Comparison of ENCODE assay signal across 8 mouse cellular contexts in the genomic region with DNA sequence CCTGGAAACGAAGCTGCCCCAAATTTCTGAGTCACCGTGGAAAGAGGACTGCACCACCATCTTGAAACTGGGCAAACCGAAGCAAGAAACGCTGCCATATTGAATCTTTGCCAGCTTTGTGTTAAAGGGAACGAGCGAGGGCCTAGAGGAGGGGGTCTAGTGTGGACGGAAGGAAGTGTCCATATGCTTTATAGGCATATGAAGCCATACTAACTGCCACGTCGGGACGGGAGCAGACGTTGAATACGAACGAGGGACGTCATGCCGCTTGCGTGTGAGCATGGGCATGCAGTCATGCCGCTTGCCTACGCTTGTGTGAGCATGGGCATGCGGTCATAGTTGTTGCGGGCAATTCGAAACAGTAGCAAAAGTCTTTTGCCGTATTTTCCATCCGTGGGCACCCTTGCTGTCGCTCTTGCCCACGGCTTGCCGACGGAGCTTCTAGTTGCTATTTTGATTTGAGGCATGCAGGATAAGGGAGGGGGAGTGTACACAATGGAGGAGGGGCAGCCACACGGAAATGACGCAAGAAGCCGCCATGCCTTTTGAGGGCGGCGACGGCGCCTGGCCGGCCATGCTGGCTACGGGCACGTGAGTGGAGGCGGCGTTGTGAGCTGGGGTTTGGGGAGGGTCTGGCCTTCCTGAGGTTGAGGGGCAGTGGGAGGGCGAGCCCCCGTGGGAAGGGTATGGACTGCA. TPM values are rescaled to one million over a fixed set of nuclear protein-coding genes. Genes with fewer than 3 reads are reported as not detected.
DNase-seq lines count a peak whose midpoint lies in the region; ATAC-seq and TF ChIP-seq lines count a peak whose summit lies in the region.

No protein-coding gene starts in this region.

- H3K27ac ChIP-seq in heart, embryonic 11.5 days (ENCODE audit: low read depth, low read length) = peak overlapping the region; percentile 97
- H3K27ac ChIP-seq in kidney, embryonic 16.5 days (ENCODE audit: low read length) = peak overlapping the region; percentile 99
- H3K27ac ChIP-seq in liver, embryonic 11.5 days (ENCODE audit: low read depth, low read length) = peak overlapping the region; percentile 95
- peak overlapping the region; percentile 99 for H3K27ac ChIP-seq in stomach, embryonic 14.5 days (ENCODE audit: low read length)

- H3K9me3 ChIP-seq in erythroblast, embryonic 14.5 days (ENCODE audit: control insufficient read depth, low read length) = no peaks in the 10 kb centered on the region
- H3K9me3 ChIP-seq in heart, embryonic 11.5 days (replicated peaks; ENCODE audit: control insufficient read depth, low read length) = no peaks in the 10 kb centered on the region
- no peaks in the 10 kb centered on the region for H3K9me3 ChIP-seq in kidney, embryonic 16.5 days (ENCODE audit: low read length)
- H3K9me3 ChIP-seq in liver, embryonic 11.5 days (ENCODE audit: control insufficient read depth, low read length) = no peaks in the 10 kb centered on the region
- no peaks in the 10 kb centered on the region for H3K9me3 ChIP-seq in stomach, embryonic 14.5 days (ENCODE audit: control insufficient read depth, low read depth, low read length)

- peaks cover 71% of the 10 kb centered on the region for H3K4me1 ChIP-seq in erythroblast, embryonic 14.5 days (ENCODE audit: control insufficient read depth)
- H3K4me1 ChIP-seq in heart, embryonic 11.5 days (ENCODE audit: control insufficient read depth, insufficient read depth, low read length) = peaks cover 23% of the 10 kb centered on the region
- peaks cover 38% of the 10 kb centered on the region for H3K4me1 ChIP-seq in kidney, embryonic 16.5 days (ENCODE audit: insufficient read depth, low read length)
- H3K4me1 ChIP-seq in liver, embryonic 11.5 days (replicated peaks; ENCODE audit: control insufficient read depth, insufficient read depth, low read length) = peaks cover 27% of the 10 kb centered on the region
- peaks cover 33% of the 10 kb centered on the region for H3K4me1 ChIP-seq in stomach, embryonic 14.5 days (ENCODE audit: control insufficient read depth, insufficient read depth, low read length)

- WGBS in heart, embryonic 11.5 days (ENCODE audit: insufficient replicate concordance) = under 1% methylated on average over 41 of the region's 41 CpGs
- WGBS in kidney, embryonic 16.5 days = under 1% methylated on average over 40 of the region's 41 CpGs
- under 1% methylated on average over 41 of the region's 41 CpGs for WGBS in liver, embryonic 11.5 days
- under 1% methylated on average over 41 of the region's 41 CpGs for WGBS in stomach, embryonic 14.5 days

- peak; percentile 67 for ATAC-seq in heart, embryonic 11.5 days (replicated peaks; ENCODE audit: insufficient number of reproducible peaks, low FRiP score, low TSS enrichment)
- ATAC-seq in kidney, embryonic 16.5 days (ENCODE audit: low FRiP score, low TSS enrichment) = peak; percentile 63
- ATAC-seq in liver, embryonic 11.5 days (replicated peaks; ENCODE audit: low FRiP score) = peak; percentile 62
- peak; percentile 63 for ATAC-seq in stomach, embryonic 14.5 days (ENCODE audit: insufficient number of reproducible peaks, insufficient read depth, low FRiP score, low read depth)

- peak overlapping the region; percentile 76 for H3K4me3 ChIP-seq in erythroblast, embryonic 14.5 days (replicated peaks)
- H3K4me3 ChIP-seq in heart, embryonic 11.5 days (ENCODE audit: low read depth, low read length) = peak overlapping the region; percentile 87
- peak overlapping the region; percentile 81 for H3K4me3 ChIP-seq in kidney, embryonic 16.5 days (ENCODE audit: low read length)
- peak overlapping the region; percentile 89 for H3K4me3 ChIP-seq in liver, embryonic 11.5 days (ENCODE audit: low read depth, low read length)
- peak overlapping the region; percentile 73 for H3K4me3 ChIP-seq in stomach, embryonic 14.5 days (ENCODE audit: low read depth, low read length)

- peak overlapping the region; percentile 96 for H3K4me2 ChIP-seq in heart, embryonic 11.5 days
- H3K4me2 ChIP-seq in kidney, embryonic 16.5 days (replicated peaks; ENCODE audit: low read depth, low read length) = peak overlapping the region; percentile 85
- peak overlapping the region; percentile 87 for H3K4me2 ChIP-seq in liver, embryonic 11.5 days
- H3K4me2 ChIP-seq in stomach, embryonic 14.5 days (replicated peaks; ENCODE audit: low read depth, low read length) = peak overlapping the region; percentile 94

- H3K36me3 ChIP-seq in erythroblast, embryonic 14.5 days (ENCODE audit: control insufficient read depth) = peaks cover 59% of the 10 kb centered on the region
- H3K36me3 ChIP-seq in heart, embryonic 11.5 days (ENCODE audit: control insufficient read depth, insufficient read depth, low read length) = peaks cover 13% of the 10 kb centered on the region; the same call in 1 of the 2 replicates
- peaks cover 39% of the 10 kb centered on the region for H3K36me3 ChIP-seq in kidney, embryonic 16.5 days (ENCODE audit: insufficient read depth, low read length)
- H3K36me3 ChIP-seq in liver, embryonic 11.5 days (ENCODE audit: control insufficient read depth, insufficient read depth, low read length) = peaks cover 23% of the 10 kb centered on the region; the same call in 1 of the 2 replicates
- peaks cover 33% of the 10 kb centered on the region for H3K36me3 ChIP-seq in stomach, embryonic 14.5 days (ENCODE audit: control insufficient read depth, insufficient read depth, low read length)

- no peak for TF ChIP-seq CTCF in brain, embryonic 14.5 days (IDR thresholded peaks at IDR 0.05; ENCODE audit: borderline replicate concordance, extremely low read depth, insufficient read depth, insufficient read length)

- H3K9ac ChIP-seq in heart, embryonic 11.5 days (ENCODE audit: low read depth, low read length) = peak overlapping the region; percentile 93
- peak overlapping the region; percentile 93 for H3K9ac ChIP-seq in kidney, embryonic 16.5 days (replicated peaks; ENCODE audit: low read length)
- H3K9ac ChIP-seq in liver, embryonic 11.5 days (ENCODE audit: low read depth, low read length) = peak overlapping the region; percentile 96
- H3K9ac ChIP-seq in stomach, embryonic 14.5 days (replicated peaks; ENCODE audit: low read depth, low read length) = peak overlapping the region; percentile 80

- DNase-seq in B cell, adult 2 months = peak; percentile 88
- DNase-seq in brain, embryonic 14.5 days (ENCODE audit: low read depth) = peak; percentile 98
- DNase-seq in liver, embryonic 11.5 days (ENCODE audit: low spot score) = peak; percentile 88
- DNase-seq in naive thymus-derived CD4-positive, alpha-beta T cell, adult 2 months (ENCODE audit: low read depth) = peak; percentile 96

- 0 out of 2 replicates have a peak, but pooled peaks have one; percentile 26 for TF ChIP-seq POLR2A in brain, embryonic 14.5 days (IDR thresholded peaks at IDR 0.05; ENCODE audit: borderline replicate concordance, extremely low read depth, insufficient read depth, insufficient read length, poor library complexity, severe bottlenecking)

- no peaks in the 10 kb centered on the region for H3K27me3 ChIP-seq in erythroblast, embryonic 14.5 days (ENCODE audit: control insufficient read depth)
- no peaks in the 10 kb centered on the region for H3K27me3 ChIP-seq in heart, embryonic 11.5 days (ENCODE audit: control insufficient read depth, insufficient read depth, low read length)
- no peaks in the 10 kb centered on the region for H3K27me3 ChIP-seq in kidney, embryonic 16.5 days (ENCODE audit: insufficient read depth, low read length)
- no peaks in the 10 kb centered on the region for H3K27me3 ChIP-seq in liver, embryonic 11.5 days (replicated peaks; ENCODE audit: control insufficient read depth, insufficient read depth, low read length)
- H3K27me3 ChIP-seq in stomach, embryonic 14.5 days (ENCODE audit: control insufficient read depth, insufficient read depth, low read length) = no peaks in the 10 kb centered on the region

RNA-seq across cellular contexts. Expression of a gene that starts 0.7 kb away (rescaled TPM):
- polyA plus RNA-seq in brain, embryonic 14.5 days (2012; rRNA removed) = 96.8 and 124 TPM in 2 replicates
- polyA plus RNA-seq in erythroblast, embryonic 14.5 days (2012) = 7.7 and 10.0 TPM in 2 replicates
- 48.2 and 49.2 TPM in 2 replicates for polyA plus RNA-seq in heart, embryonic 11.5 days (2014; fragmentation: Nextera tagmentation; extraction: Ambion mirVana)
- polyA plus RNA-seq in kidney, embryonic 16.5 days (2015; fragmentation: Nextera tagmentation; extraction: Ambion mirVana) = 93.9 and 94.9 TPM in 2 replicates
- polyA plus RNA-seq in liver, embryonic 11.5 days (2014; fragmentation: Nextera tagmentation; extraction: Ambion mirVana) = 50.5 and 53.3 TPM in 2 replicates
- polyA plus RNA-seq in stomach, embryonic 14.5 days (2014; fragmentation: Nextera tagmentation; extraction: Ambion mirVana) = 64.6 and 71.8 TPM in 2 replicates

RNA-seq across cellular contexts. Expression of a gene that starts 0.8 kb away (rescaled TPM):
- polyA plus RNA-seq in brain, embryonic 14.5 days (2012; rRNA removed) = 141 and 160 TPM in 2 replicates
- 33.5 and 36.8 TPM in 2 replicates for polyA plus RNA-seq in erythroblast, embryonic 14.5 days (2012)
- 38.6 and 53.9 TPM in 2 replicates for polyA plus RNA-seq in heart, embryonic 11.5 days (2014; fragmentation: Nextera tagmentation; extraction: Ambion mirVana)
- 117 and 126 TPM in 2 replicates for polyA plus RNA-seq in kidney, embryonic 16.5 days (2015; fragmentation: Nextera tagmentation; extraction: Ambion mirVana)
- polyA plus RNA-seq in liver, embryonic 11.5 days (2014; fragmentation: Nextera tagmentation; extraction: Ambion mirVana) = 46.5 and 53.9 TPM in 2 replicates
- polyA plus RNA-seq in stomach, embryonic 14.5 days (2014; fragmentation: Nextera tagmentation; extraction: Ambion mirVana) = 43.6 and 54.9 TPM in 2 replicates

RNA-seq across cellular contexts. Expression of a gene that starts 7.4 kb away (rescaled TPM):
- polyA plus RNA-seq in brain, embryonic 14.5 days (2012; rRNA removed) = 33.1 and 42.3 TPM in 2 replicates
- polyA plus RNA-seq in erythroblast, embryonic 14.5 days (2012) = 4.5 and 5.5 TPM in 2 replicates
- polyA plus RNA-seq in heart, embryonic 11.5 days (2014; fragmentation: Nextera tagmentation; extraction: Ambion mirVana) = 18.9 and 19.2 TPM in 2 replicates
- polyA plus RNA-seq in kidney, embryonic 16.5 days (2015; fragmentation: Nextera tagmentation; extraction: Ambion mirVana) = 38.7 and 40.4 TPM in 2 replicates
- polyA plus RNA-seq in liver, embryonic 11.5 days (2014; fragmentation: Nextera tagmentation; extraction: Ambion mirVana) = 30.9 and 32.5 TPM in 2 replicates
- 25.7 and 30.0 TPM in 2 replicates for polyA plus RNA-seq in stomach, embryonic 14.5 days (2014; fragmentation: Nextera tagmentation; extraction: Ambion mirVana)

RNA-seq across cellular contexts. Expression of a gene that starts 20.0 kb away (rescaled TPM):
- polyA plus RNA-seq in brain, embryonic 14.5 days (2012; rRNA removed) = 927 and 1,026 TPM in 2 replicates
- 7.3 and 8.9 TPM in 2 replicates for polyA plus RNA-seq in erythroblast, embryonic 14.5 days (2012)
- polyA plus RNA-seq in heart, embryonic 11.5 days (2014; fragmentation: Nextera tagmentation; extraction: Ambion mirVana) = 205 and 218 TPM in 2 replicates
- polyA plus RNA-seq in kidney, embryonic 16.5 days (2015; fragmentation: Nextera tagmentation; extraction: Ambion mirVana) = 371 and 404 TPM in 2 replicates
- 162 and 164 TPM in 2 replicates for polyA plus RNA-seq in liver, embryonic 11.5 days (2014; fragmentation: Nextera tagmentation; extraction: Ambion mirVana)
- 377 and 384 TPM in 2 replicates for polyA plus RNA-seq in stomach, embryonic 14.5 days (2014; fragmentation: Nextera tagmentation; extraction: Ambion mirVana)

RNA-seq across cellular contexts. Expression of a gene that starts 33.1 kb away (rescaled TPM):
- polyA plus RNA-seq in brain, embryonic 14.5 days (2012; rRNA removed) = 24.8 and 36.4 TPM in 2 replicates
- 9.7 and 12.0 TPM in 2 replicates for polyA plus RNA-seq in erythroblast, embryonic 14.5 days (2012)
- 1.6 and 1.9 TPM in 2 replicates for polyA plus RNA-seq in heart, embryonic 11.5 days (2014; fragmentation: Nextera tagmentation; extraction: Ambion mirVana)
- 3.5 and 4.3 TPM in 2 replicates for polyA plus RNA-seq in kidney, embryonic 16.5 days (2015; fragmentation: Nextera tagmentation; extraction: Ambion mirVana)
- 3.9 and 4.2 TPM in 2 replicates for polyA plus RNA-seq in liver, embryonic 11.5 days (2014; fragmentation: Nextera tagmentation; extraction: Ambion mirVana)
- polyA plus RNA-seq in stomach, embryonic 14.5 days (2014; fragmentation: Nextera tagmentation; extraction: Ambion mirVana) = 3.1 and 4.4 TPM in 2 replicates

Comparison
In these comparisons a context has a peak if more than half of its experiments do, and no peak if none do; other contexts are left out.
1. Peak in every context shown above with its lines: DNase-seq, ATAC-seq, H3K4me3 ChIP-seq and H3K27ac ChIP-seq.